Mouse (Mus musculus): ENCODE measurements at regions not wholly inside any gene's neighbourhood (a gene's known extent, or its start where the extent isn't known, plus 50 kb on each side); places are given as distances from the start of the nearest gene placed in this dataset.

GRCm38 (mm10) chr3:54611431-54611990 is 81.1 kb upstream of the Supt20 start:
- no peak overlapping the region for H3K27ac ChIP-seq (replicated peaks; ENCODE audit: low read depth, low read length)
- ATAC-seq (replicated peaks; ENCODE audit: insufficient number of reproducible peaks, low FRiP score, low TSS enrichment, low read depth), result no peak
- no peaks in the 10 kb centered on the region for H3K36me3 ChIP-seq (replicated peaks; ENCODE audit: control insufficient read depth, insufficient read depth, low read depth, low read length)
- DNase-seq (ENCODE audit: low spot score), result peak; percentile 48
- no peaks in the 10 kb centered on the region for H3K27me3 ChIP-seq (ENCODE audit: control insufficient read depth, insufficient read depth, low read length)
- no peak overlapping the region for H3K4me2 ChIP-seq (ENCODE audit: low read depth, low read length)
- no peak overlapping the region for H3K4me3 ChIP-seq (ENCODE audit: low read depth, low read length)
- 53% methylated on average over 10 of the region's 10 CpGs for WGBS
- no peak overlapping the region for H3K9ac ChIP-seq (replicated peaks; ENCODE audit: low read length)
- H3K9me3 ChIP-seq (replicated peaks; ENCODE audit: control insufficient read depth, low read length), result no peaks in the 10 kb centered on the region
- H3K4me1 ChIP-seq (ENCODE audit: control insufficient read depth, insufficient read depth, low read length), result no peaks in the 10 kb centered on the region

GRCm38 (mm10) chr3:54613845-54614244 is 78.8 kb upstream of the Supt20 start:
- WGBS, result 72% methylated on average over 2 of the region's 2 CpGs
- no peaks in the 10 kb centered on the region for H3K36me3 ChIP-seq (replicated peaks; ENCODE audit: control insufficient read depth, insufficient read depth, low read depth, low read length)
- no peak for DNase-seq (ENCODE audit: low spot score)
- no peaks in the 10 kb centered on the region for H3K27me3 ChIP-seq (ENCODE audit: control insufficient read depth, insufficient read depth, low read length)
- ATAC-seq (replicated peaks; ENCODE audit: insufficient number of reproducible peaks, low FRiP score, low TSS enrichment, low read depth), result no peak
- H3K4me3 ChIP-seq (ENCODE audit: low read depth, low read length), result no peak overlapping the region
- H3K4me1 ChIP-seq (ENCODE audit: control insufficient read depth, insufficient read depth, low read length), result no peaks in the 10 kb centered on the region
- no peak overlapping the region for H3K9ac ChIP-seq (replicated peaks; ENCODE audit: low read length)
- no peak overlapping the region for H3K4me2 ChIP-seq (ENCODE audit: low read depth, low read length)
- H3K27ac ChIP-seq (replicated peaks; ENCODE audit: low read depth, low read length), result no peak overlapping the region
- H3K9me3 ChIP-seq (replicated peaks; ENCODE audit: control insufficient read depth, low read length), result no peaks in the 10 kb centered on the region

GRCm38 (mm10) chr3:54617298-54617697 is 75.3 kb upstream of the Supt20 start:
- WGBS, result 92% methylated on average over 4 of the region's 4 CpGs
- H3K27ac ChIP-seq (replicated peaks; ENCODE audit: low read depth, low read length), result no peak overlapping the region
- H3K9me3 ChIP-seq (replicated peaks; ENCODE audit: control insufficient read depth, low read length), result no peaks in the 10 kb centered on the region
- no peak for ATAC-seq (replicated peaks; ENCODE audit: insufficient number of reproducible peaks, low FRiP score, low TSS enrichment, low read depth)
- H3K4me1 ChIP-seq (ENCODE audit: control insufficient read depth, insufficient read depth, low read length), result no peaks in the 10 kb centered on the region
- H3K4me2 ChIP-seq (ENCODE audit: low read depth, low read length), result no peak overlapping the region
- H3K4me3 ChIP-seq (ENCODE audit: low read depth, low read length), result no peak overlapping the region
- no peaks in the 10 kb centered on the region for H3K27me3 ChIP-seq (ENCODE audit: control insufficient read depth, insufficient read depth, low read length)
- H3K9ac ChIP-seq (replicated peaks; ENCODE audit: low read length), result no peak overlapping the region
- DNase-seq (ENCODE audit: low spot score), result no peak
- H3K36me3 ChIP-seq (replicated peaks; ENCODE audit: control insufficient read depth, insufficient read depth, low read depth, low read length), result no peaks in the 10 kb centered on the region

DNA sequence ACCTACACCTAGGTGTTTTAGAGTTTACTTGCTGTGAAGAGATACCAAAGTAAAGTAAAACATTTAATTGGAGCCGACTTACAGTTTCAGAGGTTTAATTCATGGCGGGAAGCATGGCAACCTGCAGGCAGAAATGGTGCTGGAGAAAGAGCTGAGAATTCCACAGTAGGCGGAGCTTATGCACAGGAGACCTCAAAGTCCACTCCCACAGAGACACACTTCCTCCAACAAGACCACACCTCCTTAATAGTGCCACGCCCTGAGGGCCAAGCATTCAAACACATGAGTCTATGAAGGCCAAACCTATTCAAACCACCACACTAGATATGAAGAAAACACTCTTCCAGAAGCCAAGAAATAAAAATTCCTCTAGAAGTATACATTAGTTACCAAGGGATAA is 74.3 kb upstream of the Supt20 start:
- WGBS, result 92% methylated on average over 4 of the region's 4 CpGs
- Histone ChIP-seq H3K4me3 (ENCODE audit: low read depth, low read length) (no peak overlapping the region), H3K36me3 (replicated peaks; ENCODE audit: control insufficient read depth, insufficient read depth, low read depth, low read length) (no peaks in the 10 kb centered on the region), H3K9me3 (replicated peaks; ENCODE audit: control insufficient read depth, low read length) (no peaks in the 10 kb centered on the region), H3K27me3 (ENCODE audit: control insufficient read depth, insufficient read depth, low read length) (no peaks in the 10 kb centered on the region), H3K27ac (replicated peaks; ENCODE audit: low read depth, low read length) (no peak overlapping the region), H3K4me1 (ENCODE audit: control insufficient read depth, insufficient read depth, low read length) (no peaks in the 10 kb centered on the region), H3K9ac (replicated peaks; ENCODE audit: low read length) (no peak overlapping the region), H3K4me2 (ENCODE audit: low read depth, low read length) (no peak overlapping the region)
- ATAC-seq (replicated peaks; ENCODE audit: insufficient number of reproducible peaks, low FRiP score, low TSS enrichment, low read depth), result no peak
- DNase-seq (ENCODE audit: low spot score), result no peak

GRCm38 (mm10) chr3:54630254-54630653 is 62.4 kb upstream of the Supt20 start:
- DNase-seq (ENCODE audit: low spot score), result no peak
- H3K36me3 ChIP-seq (replicated peaks; ENCODE audit: control insufficient read depth, insufficient read depth, low read depth, low read length), result no peaks in the 10 kb centered on the region
- WGBS, result 77% methylated on average over 7 of the region's 7 CpGs

DNA sequence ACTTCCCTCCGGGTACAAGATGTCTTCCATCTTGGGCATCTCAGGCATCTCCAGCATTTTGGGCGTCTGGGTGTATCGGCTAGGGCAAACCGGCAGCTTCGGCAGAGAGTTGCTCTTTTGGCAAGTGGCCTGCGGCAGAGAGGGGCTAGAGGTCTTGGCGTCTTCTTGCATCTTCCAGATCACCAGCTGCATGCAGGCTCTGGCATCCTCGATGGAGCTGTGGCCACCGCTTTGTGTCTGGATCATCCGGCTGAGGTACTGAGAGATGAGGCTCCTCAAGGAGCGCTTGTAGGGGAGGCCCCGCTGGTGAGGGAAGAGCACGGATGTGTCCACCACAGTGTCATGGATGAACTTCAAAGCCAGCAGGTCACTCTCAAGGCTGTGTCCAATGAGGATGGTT is 59.9 kb upstream of the Supt20 start:
- Histone ChIP-seq H3K27ac (replicated peaks; ENCODE audit: low read depth, low read length) (no peak overlapping the region), H3K36me3 (replicated peaks; ENCODE audit: control insufficient read depth, insufficient read depth, low read depth, low read length) (no peaks in the 10 kb centered on the region), H3K4me3 (ENCODE audit: low read depth, low read length) (no peak overlapping the region), H3K4me1 (ENCODE audit: control insufficient read depth, insufficient read depth, low read length) (no peaks in the 10 kb centered on the region), H3K9ac (replicated peaks; ENCODE audit: low read length) (no peak overlapping the region), H3K9me3 (replicated peaks; ENCODE audit: control insufficient read depth, low read length) (peaks cover 4% of the 10 kb centered on the region), H3K27me3 (ENCODE audit: control insufficient read depth, insufficient read depth, low read length) (no peaks in the 10 kb centered on the region), H3K4me2 (ENCODE audit: low read depth, low read length) (no peak overlapping the region)
- no peak for ATAC-seq (replicated peaks; ENCODE audit: insufficient number of reproducible peaks, low FRiP score, low TSS enrichment, low read depth)
- DNase-seq (ENCODE audit: low spot score), result no peak
- 95% methylated on average over 13 of the region's 13 CpGs for WGBS

More at GRCm38 (mm10) chr3:54630254-54630653, 62.4 kb upstream of the Supt20 start:
- no peak overlapping the region for H3K27ac ChIP-seq (replicated peaks; ENCODE audit: low read depth, low read length)
- ATAC-seq (replicated peaks; ENCODE audit: insufficient number of reproducible peaks, low FRiP score, low TSS enrichment, low read depth), result no peak
- H3K4me3 ChIP-seq (ENCODE audit: low read depth, low read length), result no peak overlapping the region
- H3K9ac ChIP-seq (replicated peaks; ENCODE audit: low read length), result no peak overlapping the region
- H3K4me2 ChIP-seq (ENCODE audit: low read depth, low read length), result no peak overlapping the region
- no peaks in the 10 kb centered on the region for H3K4me1 ChIP-seq (ENCODE audit: control insufficient read depth, insufficient read depth, low read length)
- peaks cover 4% of the 10 kb centered on the region for H3K9me3 ChIP-seq (replicated peaks; ENCODE audit: control insufficient read depth, low read length)
- no peaks in the 10 kb centered on the region for H3K27me3 ChIP-seq (ENCODE audit: control insufficient read depth, insufficient read depth, low read length)

DNA sequence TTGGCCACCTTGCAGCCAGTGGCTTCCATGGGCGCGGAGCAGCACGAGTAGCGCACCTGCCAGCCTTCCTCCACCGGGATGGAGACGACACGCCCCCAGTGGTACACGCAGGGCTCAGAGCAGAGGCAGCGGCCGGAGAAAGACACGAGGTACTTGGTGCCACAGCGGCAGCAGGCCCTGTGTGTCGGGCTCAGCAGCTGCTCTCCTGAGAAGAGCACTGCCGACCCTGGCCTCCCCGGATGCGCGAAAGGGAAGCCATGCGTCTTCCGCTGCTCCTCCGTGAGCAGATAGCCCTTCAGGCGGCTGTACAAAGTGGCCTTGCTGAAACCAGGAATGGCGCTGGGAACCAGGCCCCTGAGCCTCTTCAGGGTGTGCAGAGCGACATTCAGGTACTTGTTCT is 59.2 kb upstream of the Supt20 start:
- Histone ChIP-seq H3K9me3 (replicated peaks; ENCODE audit: control insufficient read depth, low read length) (peaks cover 4% of the 10 kb centered on the region), H3K9ac (replicated peaks; ENCODE audit: low read length) (no peak overlapping the region), H3K36me3 (replicated peaks; ENCODE audit: control insufficient read depth, insufficient read depth, low read depth, low read length) (no peaks in the 10 kb centered on the region), H3K4me1 (ENCODE audit: control insufficient read depth, insufficient read depth, low read length) (no peaks in the 10 kb centered on the region), H3K27me3 (ENCODE audit: control insufficient read depth, insufficient read depth, low read length) (no peaks in the 10 kb centered on the region), H3K4me3 (ENCODE audit: low read depth, low read length) (no peak overlapping the region), H3K4me2 (ENCODE audit: low read depth, low read length) (no peak overlapping the region), H3K27ac (replicated peaks; ENCODE audit: low read depth, low read length) (no peak overlapping the region)
- DNase-seq (ENCODE audit: low spot score), result no peak
- no peak for ATAC-seq (replicated peaks; ENCODE audit: insufficient number of reproducible peaks, low FRiP score, low TSS enrichment, low read depth)
- WGBS, result 93% methylated on average over 23 of the region's 23 CpGs

DNA sequence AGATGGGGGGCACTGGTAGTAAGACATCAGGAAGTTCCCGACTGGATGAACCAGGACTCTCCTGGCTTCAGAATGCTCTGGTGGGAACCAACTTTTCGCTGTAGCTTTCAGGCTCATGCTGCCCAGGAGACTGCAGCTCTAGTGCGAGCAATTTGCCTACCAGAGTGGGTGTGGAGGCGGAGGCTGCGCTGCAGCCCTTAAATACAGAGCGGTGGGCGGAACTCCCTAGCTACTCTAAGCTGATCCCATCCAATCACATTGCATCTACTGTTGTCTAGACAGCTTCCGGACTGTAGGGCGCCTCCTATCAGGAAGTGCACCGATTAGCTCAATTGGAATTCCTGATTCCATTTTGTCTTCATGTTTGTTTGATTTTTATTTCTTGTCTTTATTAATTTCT is 58.2 kb upstream of the Supt20 start:
- no peaks in the 10 kb centered on the region for H3K4me1 ChIP-seq (ENCODE audit: control insufficient read depth, insufficient read depth, low read length)
- DNase-seq (ENCODE audit: low spot score) (no peak), ATAC-seq (replicated peaks; ENCODE audit: insufficient number of reproducible peaks, low FRiP score, low TSS enrichment, low read depth) (no peak)
- no peaks in the 10 kb centered on the region for H3K36me3 ChIP-seq (replicated peaks; ENCODE audit: control insufficient read depth, insufficient read depth, low read depth, low read length)
- peaks cover 4% of the 10 kb centered on the region for H3K9me3 ChIP-seq (replicated peaks; ENCODE audit: control insufficient read depth, low read length)
- no peak overlapping the region for H3K4me2 ChIP-seq (ENCODE audit: low read depth, low read length)
- no peak overlapping the region for H3K9ac ChIP-seq (replicated peaks; ENCODE audit: low read length)
- H3K4me3 ChIP-seq (ENCODE audit: low read depth, low read length), result no peak overlapping the region
- H3K27me3 ChIP-seq (ENCODE audit: control insufficient read depth, insufficient read depth, low read length), result no peaks in the 10 kb centered on the region
- no peak overlapping the region for H3K27ac ChIP-seq (replicated peaks; ENCODE audit: low read depth, low read length)
- 94% methylated on average over 10 of the region's 10 CpGs for WGBS

All from embryonic facial prominence, embryonic 11.5 days (tissue).